Mouse (Mus musculus) intestine, embryonic 15.5 days (tissue): ENCODE results near the gene Cacna1d. TPM values are rescaled to one million over a fixed set of nuclear protein-coding genes. Genes with fewer than 3 reads are reported as not detected.

ENCODE experiments used
- ATAC-seq: fragments of 200-750 bp; cut with Nextera tagmentation; 2 replicates; pipeline ENCODE4 v1.8.0; 2017; ENCODE audit warnings: moderate TSS enrichment, moderate library complexity
- H3K27ac ChIP-seq: fragments of 300-500 bp; sonication (generic); 2 replicates; pipeline ENCODE4 v1.5.1; 2015; ENCODE audit warnings: mild to moderate bottlenecking, inconsistent platforms
- H3K27me3 ChIP-seq: fragments of 300-500 bp; sonication (generic); replicated peaks from 2 replicates; pipeline ENCODE4 v1.6.1; 2015; ENCODE audit warnings: inconsistent platforms
- H3K36me3 ChIP-seq: fragments of 300-500 bp; sonication (generic); 2 replicates; pipeline ENCODE4 v1.6.1; 2015; ENCODE audit warnings: inconsistent platforms
- H3K4me1 ChIP-seq: fragments of 300-500 bp; sonication (generic); replicated peaks from 2 replicates; pipeline ENCODE4 v1.6.1; 2015; ENCODE audit warnings: inconsistent platforms
- H3K4me2 ChIP-seq: fragments of 300-500 bp; sonication (generic); replicated peaks from 2 replicates; pipeline ENCODE4 v1.6.1; 2015; ENCODE audit warnings: mild to moderate bottlenecking, inconsistent platforms
- H3K4me3 ChIP-seq: fragments of 300-500 bp; sonication (generic); replicated peaks from 2 replicates; pipeline ENCODE4 v1.5.1; 2015; ENCODE audit warnings: inconsistent platforms
- H3K9ac ChIP-seq: fragments of 300-500 bp; sonication (generic); 2 replicates; pipeline ENCODE4 v1.6.1; 2015; ENCODE audit warnings: inconsistent platforms
- H3K9me3 ChIP-seq: fragments of 300-500 bp; sonication (generic); 2 replicates; pipeline ENCODE4 v1.6.1; 2016; ENCODE audit warnings: inconsistent platforms
- WGBS: fragments of 180-500 bp; shearing (Covaris S2); methylation state at CpG from one replicate; pipeline ENCODE4 v1.1.7; 2015; 5-methylcytosine and 5-hydroxymethylcytosine counted together
- polyA plus RNA-seq: library from polyadenylated mRNA; unstranded; fragments of >200 nt; fragmentation: Nextera tagmentation; extraction: Ambion mirVana; gene quantifications from 2 replicates; pipeline ENCODE4 v1.2.1, GENCODE M21; 2015

Cacna1d gene
- polyA plus RNA-seq, 1 experiment from 2014 or later, result 3.5 TPM

DNA sequence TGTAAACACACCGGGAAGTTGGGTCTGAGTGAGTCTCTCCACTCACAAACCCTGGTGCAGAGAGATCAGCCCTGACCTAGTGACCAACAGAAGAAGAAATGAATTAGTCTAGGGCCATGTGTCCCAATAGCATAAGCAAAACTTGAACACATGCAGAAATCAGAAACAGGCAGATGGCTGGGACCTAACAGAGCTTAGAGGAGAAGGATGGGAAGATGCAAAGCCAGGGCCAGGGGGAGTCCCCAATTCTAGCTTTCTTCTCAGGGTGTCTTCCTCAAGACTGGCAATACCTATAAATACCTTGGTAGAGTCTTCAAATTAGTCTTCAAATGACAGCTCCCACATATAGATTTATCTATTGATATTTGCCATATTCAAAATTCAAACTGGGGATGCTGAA is 133.2 kb downstream of the Cacna1d start:
- Histone ChIP-seq H3K27ac (no peak overlapping the region), H3K9ac (no peak overlapping the region), H3K9me3 (no peaks in the 10 kb centered on the region), H3K36me3 (no peaks in the 10 kb centered on the region), H3K4me3 (no peak overlapping the region), H3K27me3 (0 out of 2 replicates have a peak, but pooled peaks cover 8% of the 10 kb centered on the region), H3K4me2 (no peak overlapping the region), H3K4me1 (0 out of 2 replicates have a peak, but pooled peaks cover 2% of the 10 kb centered on the region)
- WGBS, result 65% methylated on average over 1 of the region's 1 CpGs
- no peak for ATAC-seq

DNA sequence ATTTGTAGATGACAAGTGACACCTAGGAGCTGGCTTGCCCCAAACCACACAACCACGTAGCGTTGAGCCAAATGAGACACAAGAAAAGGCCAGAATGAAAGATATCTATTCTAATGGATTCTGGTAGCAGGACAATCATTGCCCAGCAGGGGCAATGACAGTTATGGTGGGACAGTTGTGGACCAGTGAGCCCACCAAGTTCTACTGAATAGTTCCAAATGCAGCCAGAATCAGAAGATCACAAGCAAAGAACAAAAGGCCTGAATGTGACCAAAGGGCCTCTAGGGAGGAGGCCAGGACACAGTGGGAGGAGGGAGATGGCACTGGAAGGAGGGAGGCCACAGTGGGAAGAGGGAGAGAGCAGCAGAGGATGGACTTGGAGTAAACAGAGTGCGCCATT is 134.8 kb downstream of the Cacna1d start:
- no peaks in the 10 kb centered on the region for H3K9me3 ChIP-seq
- H3K4me2 ChIP-seq, result no peak overlapping the region
- H3K36me3 ChIP-seq, result no peaks in the 10 kb centered on the region
- H3K4me1 ChIP-seq, result 0 out of 2 replicates have a peak, but pooled peaks cover 7% of the 10 kb centered on the region
- no peak overlapping the region for H3K9ac ChIP-seq
- no peak for ATAC-seq
- H3K27ac ChIP-seq, result no peak overlapping the region
- WGBS, result 85% methylated on average over 3 of the region's 3 CpGs
- H3K4me3 ChIP-seq, result no peak overlapping the region
- peaks cover 15% of the 10 kb centered on the region for H3K27me3 ChIP-seq

DNA sequence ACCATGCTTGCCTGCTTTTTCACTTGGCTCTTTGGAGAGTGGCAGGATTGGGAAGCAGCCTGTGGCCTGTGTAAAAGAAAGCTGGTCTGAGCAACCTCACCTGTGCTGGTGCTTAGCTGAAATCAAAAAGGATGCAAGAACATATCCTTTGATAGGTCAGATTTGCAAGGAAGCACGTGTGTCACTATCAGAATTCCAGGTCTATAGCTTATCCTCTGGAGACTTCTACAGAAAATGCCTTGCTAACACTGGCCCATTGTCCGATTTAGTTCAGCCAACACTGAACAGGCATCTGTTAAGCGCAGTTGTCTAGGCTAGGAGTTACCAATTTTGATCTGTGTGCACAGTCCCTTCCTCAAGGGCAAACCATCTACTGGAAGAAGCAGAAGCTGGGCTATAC is 136.5 kb downstream of the Cacna1d start:
- no peak overlapping the region for H3K4me3 ChIP-seq
- 63% methylated on average over 3 of the region's 3 CpGs for WGBS
- ATAC-seq, result no peak
- no peaks in the 10 kb centered on the region for H3K9me3 ChIP-seq
- no peak overlapping the region for H3K9ac ChIP-seq
- H3K4me2 ChIP-seq, result no peak overlapping the region
- no peak overlapping the region for H3K27ac ChIP-seq
- peaks cover 15% of the 10 kb centered on the region for H3K27me3 ChIP-seq
- H3K4me1 ChIP-seq, result peaks cover 10% of the 10 kb centered on the region; the same call in 1 of the 2 replicates
- no peaks in the 10 kb centered on the region for H3K36me3 ChIP-seq

DNA sequence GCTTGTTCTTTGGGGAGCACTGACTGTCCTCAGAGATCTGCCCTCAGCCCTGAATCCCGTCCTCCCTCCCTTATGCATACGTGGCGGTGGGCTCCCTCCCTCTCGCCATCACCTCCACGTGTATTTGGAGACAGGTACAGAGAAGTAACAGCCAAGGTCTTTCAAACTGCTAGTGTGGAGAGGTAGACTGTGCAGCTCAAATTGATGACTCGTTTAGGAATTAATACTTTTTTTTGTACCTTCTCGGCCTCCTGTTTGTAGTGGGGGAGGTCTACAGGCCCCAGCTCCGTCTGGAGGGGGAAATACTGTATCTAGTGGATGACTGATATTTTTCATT is 137.2 kb downstream of the Cacna1d start:
- Histone ChIP-seq H3K9me3 (no peaks in the 10 kb centered on the region), H3K4me3 (peak overlapping the region; percentile 61), H3K4me2 (peak overlapping the region; percentile 88), H3K27ac (no peak overlapping the region), H3K4me1 (peaks cover 11% of the 10 kb centered on the region), H3K36me3 (no peaks in the 10 kb centered on the region), H3K27me3 (peaks cover 15% of the 10 kb centered on the region), H3K9ac (peak overlapping the region; percentile 62)
- 8% methylated on average over 8 of the region's 8 CpGs for WGBS
- ATAC-seq, result no peak

DNA sequence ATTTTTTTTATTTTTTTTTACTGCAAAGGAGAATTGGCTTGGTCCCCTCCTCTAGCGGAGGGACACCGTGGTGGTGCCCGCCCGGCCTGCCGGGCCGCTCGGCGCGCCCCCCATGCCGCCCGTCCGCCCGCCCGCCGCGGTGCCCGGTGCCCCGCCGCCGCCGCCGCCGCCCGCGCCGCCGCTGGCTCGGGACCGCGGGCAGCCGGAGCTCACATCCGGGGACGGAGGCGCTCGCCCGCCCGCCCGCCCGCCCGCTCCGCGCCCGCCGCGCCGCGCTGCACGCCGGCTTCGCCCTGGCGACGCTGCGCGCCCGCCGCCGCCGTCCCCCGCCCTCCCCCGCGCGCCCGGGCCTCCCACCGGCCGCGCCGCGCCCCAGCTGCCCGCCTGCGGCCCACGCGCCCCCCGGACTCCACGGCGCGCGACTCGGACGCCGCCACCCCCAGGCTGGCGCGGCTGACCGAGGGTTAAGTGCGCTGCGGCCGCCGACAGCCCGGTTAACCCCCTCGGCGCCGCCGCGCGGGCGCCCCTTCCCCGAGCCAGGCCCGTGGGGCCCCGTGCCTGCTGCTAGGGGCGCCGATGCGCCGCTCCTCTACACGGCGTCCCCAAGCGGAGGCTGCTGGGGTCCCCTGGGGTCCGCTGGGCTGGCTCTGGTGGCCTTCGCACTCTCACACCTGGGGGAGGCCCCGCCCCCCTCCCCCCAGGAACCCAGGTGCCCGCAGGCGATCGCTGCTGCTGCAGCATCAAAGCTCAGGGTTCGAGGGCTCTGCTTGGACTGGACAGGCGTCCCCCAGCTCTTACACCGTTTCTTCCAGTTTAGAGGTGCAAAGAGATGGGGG is 137.7 kb downstream of the Cacna1d start:
- peak overlapping the region; percentile 62 for H3K9ac ChIP-seq
- ATAC-seq, result peak; percentile 67
- H3K27me3 ChIP-seq, result peaks cover 15% of the 10 kb centered on the region
- under 1% methylated on average over 93 of the region's 114 CpGs for WGBS
- H3K4me3 ChIP-seq, result peak overlapping the region; percentile 61
- peaks cover 14% of the 10 kb centered on the region for H3K4me1 ChIP-seq
- peak overlapping the region; percentile 88 for H3K4me2 ChIP-seq
- no peaks in the 10 kb centered on the region for H3K9me3 ChIP-seq
- no peaks in the 10 kb centered on the region for H3K36me3 ChIP-seq
- H3K27ac ChIP-seq, result no peak overlapping the region

DNA sequence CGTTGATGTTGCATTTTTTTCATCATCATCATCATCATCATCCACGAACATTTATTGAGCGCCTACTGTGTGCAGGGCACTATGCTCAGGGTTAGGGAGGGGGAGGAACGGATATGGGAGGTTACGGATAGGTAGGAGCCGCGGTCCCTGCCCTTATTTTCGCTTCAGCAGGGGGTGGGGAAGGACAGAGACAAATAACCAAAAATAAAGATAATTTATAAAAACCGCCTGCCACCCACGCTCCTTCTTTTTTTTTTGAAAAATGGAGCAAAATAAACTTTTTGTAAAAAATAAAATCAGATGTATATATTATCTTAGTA is 138.3 kb downstream of the Cacna1d start:
- peak overlapping the region; percentile 61 for H3K4me3 ChIP-seq
- peak overlapping the region; percentile 88 for H3K4me2 ChIP-seq
- under 1% methylated on average over 10 of the region's 10 CpGs for WGBS
- no peak for ATAC-seq
- no peak overlapping the region for H3K27ac ChIP-seq
- H3K36me3 ChIP-seq, result no peaks in the 10 kb centered on the region
- peaks cover 15% of the 10 kb centered on the region for H3K27me3 ChIP-seq
- peak overlapping the region; percentile 41 for H3K9ac ChIP-seq
- H3K9me3 ChIP-seq, result no peaks in the 10 kb centered on the region
- peaks cover 14% of the 10 kb centered on the region for H3K4me1 ChIP-seq

DNA sequence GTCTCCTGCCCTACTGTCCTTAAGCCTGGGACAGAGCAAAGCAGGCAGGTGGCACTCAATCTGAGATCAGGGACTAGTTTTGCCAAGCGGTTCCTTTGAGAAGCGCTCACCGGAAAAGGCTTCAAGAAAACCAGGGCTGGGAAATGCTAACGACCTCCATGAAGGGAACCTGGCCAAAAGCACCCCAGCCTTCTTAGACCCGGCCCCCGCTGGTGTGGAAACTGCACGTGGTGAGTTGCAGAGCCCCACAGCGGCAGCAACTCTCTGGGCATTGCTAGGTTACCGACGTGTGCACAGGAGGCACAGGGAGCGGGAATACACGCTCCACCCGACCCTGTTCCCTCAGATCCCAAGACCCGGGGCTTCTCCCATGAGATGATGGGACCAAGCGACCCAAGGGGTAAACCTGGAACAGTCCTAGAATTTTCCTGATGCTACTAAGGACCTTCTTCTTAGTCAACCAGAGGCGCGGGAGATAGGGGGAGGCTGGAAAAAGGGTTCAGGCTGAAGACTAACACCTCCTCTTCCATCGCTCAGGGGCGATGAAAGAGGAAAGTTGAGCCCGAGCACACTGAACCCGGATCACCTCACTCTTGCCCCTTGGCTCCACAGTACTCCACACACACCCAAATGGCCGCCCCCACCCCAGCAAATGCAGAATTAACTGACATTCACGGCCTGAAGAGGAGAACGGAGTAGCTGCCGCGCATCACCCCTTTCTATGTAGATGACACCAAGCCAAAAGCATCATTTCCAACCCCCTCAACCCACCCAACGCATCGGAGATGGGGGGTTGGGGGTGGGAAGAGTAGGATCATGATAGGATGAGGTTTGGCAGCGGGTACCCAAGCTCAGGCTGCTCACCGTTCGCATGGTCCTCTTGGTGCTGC is 138.9 kb downstream of the Cacna1d start:
- Histone ChIP-seq H3K4me3 (peak overlapping the region; percentile 61), H3K27me3 (peaks cover 15% of the 10 kb centered on the region), H3K4me2 (peak overlapping the region; percentile 88), H3K9ac (peak overlapping the region; percentile 41), H3K9me3 (no peaks in the 10 kb centered on the region), H3K36me3 (no peaks in the 10 kb centered on the region), H3K27ac (no peak overlapping the region), H3K4me1 (peaks cover 14% of the 10 kb centered on the region)
- WGBS, result 5% methylated on average over 31 of the region's 31 CpGs
- ATAC-seq, result peak; percentile 43

DNA sequence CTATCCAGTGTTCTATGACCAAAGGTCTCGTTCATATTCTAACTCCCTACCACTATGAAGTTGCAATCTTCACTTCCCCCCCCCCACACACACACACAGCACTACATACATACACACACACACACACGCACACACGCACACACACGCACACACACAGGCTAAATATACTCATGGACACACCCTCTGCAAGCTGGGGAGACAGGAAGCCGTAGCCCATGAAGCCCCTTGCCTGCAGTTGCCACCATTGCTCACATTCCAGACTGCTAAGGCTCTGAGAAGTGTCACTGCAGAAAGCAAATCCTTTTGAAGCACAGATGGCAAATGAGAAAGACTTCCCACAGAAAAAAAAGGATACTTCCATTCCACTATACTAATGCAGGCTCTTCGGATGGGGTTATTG is 141.0 kb downstream of the Cacna1d start:
- ATAC-seq, result no peak

DNA sequence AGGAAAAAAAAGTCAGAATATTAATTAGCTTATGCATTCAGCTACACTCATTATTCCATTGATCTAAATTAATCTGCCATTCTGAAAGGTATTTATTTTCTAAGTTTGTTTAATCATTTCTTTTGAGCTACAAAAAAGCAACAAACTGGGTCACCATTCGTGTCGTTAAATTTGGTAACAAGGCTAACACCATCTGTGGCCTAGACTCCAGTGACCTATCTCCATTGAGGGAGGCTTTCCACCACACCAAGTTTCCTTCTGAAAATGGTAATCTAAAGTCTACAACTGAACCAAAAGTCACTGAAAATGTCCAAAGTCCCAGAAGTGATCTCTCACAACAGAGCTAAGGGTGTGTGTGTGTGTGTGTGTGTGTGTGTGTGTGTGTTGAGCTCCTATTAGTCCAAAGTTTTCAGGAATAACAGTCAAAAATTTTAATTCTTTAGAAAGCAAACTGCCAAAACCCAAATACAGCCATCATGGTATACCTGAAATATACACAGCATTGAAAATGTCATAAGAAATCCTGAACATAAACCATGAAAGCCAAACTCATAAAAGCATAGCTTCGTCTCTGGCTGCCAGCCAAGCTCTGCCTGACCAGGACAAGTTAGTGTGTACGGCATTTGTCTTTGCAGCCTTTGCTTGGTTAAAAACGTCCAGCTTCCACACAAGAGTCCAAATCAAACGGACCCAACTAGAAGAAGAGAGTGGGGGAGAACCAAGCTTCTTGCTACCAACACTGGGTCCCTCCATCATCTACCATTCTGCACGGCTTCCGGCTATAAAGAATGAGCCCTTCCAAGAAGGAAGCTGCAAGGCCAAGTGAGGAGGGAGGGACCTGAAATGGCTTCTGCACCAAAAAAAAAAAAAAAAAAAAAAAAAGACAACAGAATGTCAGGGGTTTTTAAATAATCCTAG is 146.0 kb downstream of the Cacna1d start:
- no peaks in the 10 kb centered on the region for H3K9me3 ChIP-seq
- 46% methylated on average over 8 of the region's 8 CpGs for WGBS

More for the DNA sequence above, 141.0 kb downstream of the Cacna1d start:
- Histone ChIP-seq H3K27ac (no peak overlapping the region), H3K4me2 (no peak overlapping the region), H3K9me3 (no peaks in the 10 kb centered on the region), H3K4me3 (no peak overlapping the region), H3K36me3 (no peaks in the 10 kb centered on the region), H3K27me3 (peaks cover 13% of the 10 kb centered on the region), H3K9ac (no peak overlapping the region), H3K4me1 (peaks cover 14% of the 10 kb centered on the region)
- 62% methylated on average over 6 of the region's 6 CpGs for WGBS

DNA sequence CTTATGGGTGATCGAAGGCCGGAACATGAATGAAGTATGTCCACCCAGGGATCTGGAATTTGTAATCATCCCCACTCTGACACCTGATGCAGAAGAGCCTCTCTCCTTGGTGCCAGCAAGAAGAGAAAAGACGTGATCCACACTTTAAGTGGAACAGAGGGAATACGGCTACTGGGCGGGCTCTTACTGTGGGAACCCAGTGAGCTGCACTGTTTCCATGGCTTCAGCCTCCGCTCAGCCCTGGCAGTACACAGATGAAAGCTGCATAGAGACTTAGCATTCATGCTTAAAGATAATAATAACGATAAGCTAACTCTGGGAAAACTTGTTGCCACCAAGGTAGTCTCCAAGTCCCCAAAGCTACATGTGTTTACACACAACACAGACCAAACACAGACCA is 147.5 kb downstream of the Cacna1d start:
- H3K27ac ChIP-seq, result no peak overlapping the region
- ATAC-seq, result no peak

More for the DNA sequence above, 146.0 kb downstream of the Cacna1d start:
- H3K27me3 ChIP-seq, result no peaks in the 10 kb centered on the region
- H3K27ac ChIP-seq, result no peak overlapping the region
- peaks cover 8% of the 10 kb centered on the region for H3K4me1 ChIP-seq
- ATAC-seq, result no peak
- no peak overlapping the region for H3K4me2 ChIP-seq
- H3K36me3 ChIP-seq, result no peaks in the 10 kb centered on the region
- H3K9ac ChIP-seq, result no peak overlapping the region
- no peak overlapping the region for H3K4me3 ChIP-seq

DNA sequence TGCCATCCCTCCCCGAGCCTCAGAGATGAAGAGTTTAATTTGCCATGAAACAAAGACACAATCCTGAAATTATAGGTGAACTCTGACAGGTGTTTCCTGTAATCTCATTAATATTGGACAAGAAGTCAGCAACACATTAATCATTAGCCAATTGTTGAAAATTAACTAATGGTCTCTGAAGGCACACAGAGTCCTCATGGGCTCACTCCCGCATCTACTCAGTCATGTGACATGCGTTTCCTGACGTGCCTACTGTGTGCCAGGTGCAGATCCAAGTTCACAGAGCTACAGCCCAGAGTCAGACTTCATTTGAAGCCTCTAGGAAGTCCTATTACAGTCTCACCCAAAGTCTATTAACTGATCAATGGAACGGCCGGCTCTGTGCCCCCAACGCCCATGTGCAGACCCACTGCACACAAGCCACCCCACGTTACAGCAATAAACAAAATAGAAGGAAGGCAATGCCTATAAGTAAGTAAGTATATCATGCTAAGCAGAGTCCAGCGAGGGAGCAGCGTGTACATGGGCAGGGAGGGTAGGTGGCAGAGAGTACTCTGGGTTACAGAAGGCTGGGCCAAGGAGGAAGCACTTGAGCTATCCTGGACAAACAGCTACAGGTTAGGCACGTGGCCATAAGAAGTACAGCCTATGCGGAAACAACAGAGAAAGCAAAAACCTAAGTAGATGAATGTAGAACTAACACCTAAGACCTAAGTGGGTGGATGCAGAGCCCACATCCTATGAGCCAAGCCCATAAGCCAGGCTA is 149.2 kb downstream of the Cacna1d start:
- Histone ChIP-seq H3K36me3 (no peaks in the 10 kb centered on the region), H3K27me3 (no peaks in the 10 kb centered on the region), H3K9ac (no peak overlapping the region), H3K9me3 (no peaks in the 10 kb centered on the region), H3K4me2 (0 out of 2 replicates have a peak overlapping the region, but pooled peaks have one; percentile 15), H3K4me1 (peaks cover 7% of the 10 kb centered on the region; the same call in 1 of the 2 replicates), H3K27ac (no peak overlapping the region), H3K4me3 (no peak overlapping the region)
- WGBS, result 67% methylated on average over 12 of the region's 12 CpGs
- peak; percentile 64 for ATAC-seq

More for the DNA sequence above, 147.5 kb downstream of the Cacna1d start:
- WGBS, result 79% methylated on average over 7 of the region's 7 CpGs
- Histone ChIP-seq H3K9ac (no peak overlapping the region), H3K4me1 (peaks cover 7% of the 10 kb centered on the region; the same call in 1 of the 2 replicates), H3K4me3 (no peak overlapping the region), H3K9me3 (no peaks in the 10 kb centered on the region), H3K27me3 (no peaks in the 10 kb centered on the region), H3K4me2 (no peak overlapping the region), H3K36me3 (no peaks in the 10 kb centered on the region)
